Mouse (Mus musculus): ENCODE data around the gene Stxbp3. TPM values are rescaled to one million over a fixed set of nuclear protein-coding genes. Genes with fewer than 3 reads are reported as not detected.

Gene Stxbp3
- total and polyA plus RNA-seq, 3 experiments = 15.9 to 32.2 TPM; not detected in 1

GRCm38 (mm10) chr3:108844521-108844920 lies 4.2 kb upstream of the Stxbp3 start:
- peaks cover 6 to 10% of the 10 kb centered on the region in 2 experiments; a peak in 3 of 4 replicates for H3K27me3 ChIP-seq (ENCODE audit: control insufficient read depth in 1 of 2, insufficient read depth in 2 of 2, low read length in 2 of 2)
- H3K4me3 ChIP-seq (ENCODE audit: control insufficient read depth in 1 of 2, insufficient read depth in 1 of 2, low read depth in 2 of 2, low read length in 2 of 2) = no peak overlapping the region
- H3K79me2 ChIP-seq (ENCODE audit: control insufficient read depth, insufficient read depth, low read length, poor library complexity) = peaks cover 5% of the 10 kb centered on the region; the same call in 1 of the 2 replicates
- TF ChIP-seq TCF12 (IDR thresholded peaks at IDR 0.05; ENCODE audit: low read depth, low read length) = no peak
- no peak for TF ChIP-seq CTCF (IDR thresholded peaks at IDR 0.05 in 2 of 3, conservative IDR thresholded peaks at IDR 0.05 in 1 of 3; ENCODE audit: control insufficient read depth in 1 of 3, insufficient read depth in 1 of 3, low read depth in 2 of 3, low read length in 3 of 3, poor library complexity in 1 of 3, severe bottlenecking in 1 of 3)
- TF ChIP-seq MAX (IDR thresholded peaks at IDR 0.05; ENCODE audit: low read length) = no peak
- TF ChIP-seq KAT2A (conservative IDR thresholded peaks at IDR 0.05; ENCODE audit: low read depth, low read length) = no peak
- no peak for TF ChIP-seq USF2 (IDR thresholded peaks at IDR 0.05; ENCODE audit: borderline replicate concordance in 1 of 2, insufficient read depth in 1 of 2, low read depth in 1 of 2, low read length in 2 of 2)
- no peak for TF ChIP-seq MXI1 (IDR thresholded peaks at IDR 0.05; ENCODE audit: low read depth, low read length)
- no peak for TF ChIP-seq ZMIZ1 (IDR thresholded peaks at IDR 0.05; ENCODE audit: low read depth, low read length)
- TF ChIP-seq E2F4 (IDR thresholded peaks at IDR 0.05; ENCODE audit: borderline replicate concordance, low read depth, low read length) = no peak
- no peak for TF ChIP-seq GATA1 (IDR thresholded peaks at IDR 0.05; ENCODE audit: low read depth, low read length)
- no peak for TF ChIP-seq POLR2AphosphoS5 (IDR thresholded peaks at IDR 0.05; ENCODE audit: borderline replicate concordance, low read depth, low read length)
- no peak for TF ChIP-seq SIN3A (IDR thresholded peaks at IDR 0.05; ENCODE audit: low read length)
- no peak for TF ChIP-seq POLR2AphosphoS2 (IDR thresholded peaks at IDR 0.05; ENCODE audit: low read length)
- no peak for TF ChIP-seq MYC (IDR thresholded peaks at IDR 0.05; ENCODE audit: low read depth, low read length)
- no peak for TF ChIP-seq NELFE (IDR thresholded peaks at IDR 0.05; ENCODE audit: low read depth, low read length)
- no peak for TF ChIP-seq ZC3H11A (IDR thresholded peaks at IDR 0.05; ENCODE audit: low read depth, low read length)
- TF ChIP-seq CHD2 (IDR thresholded peaks at IDR 0.05; ENCODE audit: low read length) = no peak
- TF ChIP-seq SMC3 (IDR thresholded peaks at IDR 0.05; ENCODE audit: low read depth, low read length) = no peak
- TF ChIP-seq ZKSCAN1 (IDR thresholded peaks at IDR 0.05; ENCODE audit: low read depth, low read length) = no peak
- TF ChIP-seq MYB (IDR thresholded peaks at IDR 0.05; ENCODE audit: low read depth, low read length) = no peak
- no peak for DNase-seq (ENCODE audit: low read depth, low spot score)
- no peaks in the 10 kb centered on the region for H3K4me1 ChIP-seq (ENCODE audit: control insufficient read depth in 1 of 2, insufficient read depth in 2 of 2, low read length in 2 of 2)
- H3K9me3 ChIP-seq (replicated peaks; ENCODE audit: insufficient read depth, low read length) = no peaks in the 10 kb centered on the region
- no peaks in the 10 kb centered on the region for H3K36me3 ChIP-seq (ENCODE audit: control insufficient read depth in 1 of 2, insufficient read depth in 2 of 2, low read length in 2 of 2)
- H3K9ac ChIP-seq (ENCODE audit: control insufficient read depth, low read depth, low read length, poor library complexity, severe bottlenecking) = no peak overlapping the region
- H3K27ac ChIP-seq (ENCODE audit: control insufficient read depth, low read depth, low read length) = no peak overlapping the region

- H3K4me1 ChIP-seq (ENCODE audit: control insufficient read depth in 1 of 2, insufficient read depth in 2 of 2, low read length in 2 of 2) = no peaks in the 10 kb centered on the region; a peak in 1 of 4 replicates
- no peak for DNase-seq (ENCODE audit: low read depth, low spot score)
- TF ChIP-seq RAD21 (IDR thresholded peaks at IDR 0.05; ENCODE audit: low read depth, low read length) (no peak), JUND (IDR thresholded peaks at IDR 0.05; ENCODE audit: low read depth, low read length) (no peak), TBP (IDR thresholded peaks at IDR 0.05; ENCODE audit: low read depth, low read length) (no peak), BHLHE40 (IDR thresholded peaks at IDR 0.05; ENCODE audit: borderline replicate concordance, low read depth, low read length) (no peak), NELFE (IDR thresholded peaks at IDR 0.05; ENCODE audit: low read depth, low read length) (no peak), MYB (IDR thresholded peaks at IDR 0.05; ENCODE audit: low read depth, low read length) (no peak), HCFC1 (IDR thresholded peaks at IDR 0.05; ENCODE audit: low read depth, low read length) (no peak), UBTF (IDR thresholded peaks at IDR 0.05; ENCODE audit: borderline replicate concordance, insufficient read depth, low read depth, low read length) (no peak), ZMIZ1 (IDR thresholded peaks at IDR 0.05; ENCODE audit: low read depth, low read length) (no peak), EP300 (IDR thresholded peaks at IDR 0.05; ENCODE audit: low read depth in 1 of 2, low read length in 2 of 2) (no peak), MAFK (IDR thresholded peaks at IDR 0.05; ENCODE audit: borderline replicate concordance, low read depth, low read length) (no peak), GABPA (IDR thresholded peaks at IDR 0.05; ENCODE audit: low read depth, low read length) (no peak), CTCF (IDR thresholded peaks at IDR 0.05 in 2 of 3, conservative IDR thresholded peaks at IDR 0.05 in 1 of 3; ENCODE audit: control insufficient read depth in 1 of 3, insufficient read depth in 1 of 3, low read depth in 2 of 3, low read length in 3 of 3, poor library complexity in 1 of 3, severe bottlenecking in 1 of 3) (no peak), MXI1 (IDR thresholded peaks at IDR 0.05; ENCODE audit: low read depth, low read length) (no peak)
- H3K9me3 ChIP-seq (replicated peaks; ENCODE audit: insufficient read depth, low read length) = no peaks in the 10 kb centered on the region
- H3K36me3 ChIP-seq (ENCODE audit: control insufficient read depth in 1 of 2, insufficient read depth in 2 of 2, low read length in 2 of 2) = peaks cover 0 to under 1% of the 10 kb centered on the region in 2 experiments; a peak in 2 of 4 replicates
- no peak overlapping the region for H3K4me3 ChIP-seq (ENCODE audit: control insufficient read depth in 1 of 2, insufficient read depth in 1 of 2, low read depth in 2 of 2, low read length in 2 of 2)
- peaks cover 7% of the 10 kb centered on the region for H3K79me2 ChIP-seq (ENCODE audit: control insufficient read depth, insufficient read depth, low read length, poor library complexity)
- H3K27ac ChIP-seq (ENCODE audit: control insufficient read depth, low read depth, low read length) = no peak overlapping the region
- peaks cover 6 to 10% of the 10 kb centered on the region in 2 experiments; a peak in 3 of 4 replicates for H3K27me3 ChIP-seq (ENCODE audit: control insufficient read depth in 1 of 2, insufficient read depth in 2 of 2, low read length in 2 of 2)
- H3K9ac ChIP-seq (ENCODE audit: control insufficient read depth, low read depth, low read length, poor library complexity, severe bottlenecking) = no peak overlapping the region
Measured at GRCm38 (mm10) chr3:108844026-108844425, 3.7 kb upstream of the Stxbp3 start.
